Mouse (Mus musculus): ENCODE data around the gene Gm33543.

Gene Gm33543

DNA sequence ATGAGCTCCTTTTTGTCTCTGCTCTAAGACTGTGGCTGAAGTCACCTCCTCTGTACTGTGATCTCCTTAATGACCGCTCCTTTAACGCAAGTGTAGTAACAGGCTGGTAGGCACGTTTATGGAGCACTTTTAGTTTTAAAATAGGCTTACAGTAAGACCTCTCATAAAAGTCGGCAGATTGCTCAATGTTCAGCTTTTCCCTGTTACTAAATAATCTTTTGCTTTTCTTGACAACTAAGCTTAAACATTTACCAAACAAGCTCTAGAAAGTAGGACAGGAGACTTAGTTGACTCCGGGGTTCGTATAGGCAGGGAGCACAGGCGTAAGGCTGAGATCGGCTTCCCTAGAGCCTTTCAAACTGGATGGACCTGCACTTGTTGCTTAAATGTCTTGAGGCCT lies 64.1 kb downstream of the Gm33543 start:
- no peak for DNase-seq (ENCODE audit: low read depth)

GRCm38 (mm10) chr10:95777701-95778320 lies 64.9 kb downstream of the Gm33543 start:
- no peak for DNase-seq (ENCODE audit: low read depth)

- DNase-seq (ENCODE audit: low read depth): no peak
Observed at GRCm38 (mm10) chr10:95777071-95777470, 65.7 kb downstream of the Gm33543 start.

DNA sequence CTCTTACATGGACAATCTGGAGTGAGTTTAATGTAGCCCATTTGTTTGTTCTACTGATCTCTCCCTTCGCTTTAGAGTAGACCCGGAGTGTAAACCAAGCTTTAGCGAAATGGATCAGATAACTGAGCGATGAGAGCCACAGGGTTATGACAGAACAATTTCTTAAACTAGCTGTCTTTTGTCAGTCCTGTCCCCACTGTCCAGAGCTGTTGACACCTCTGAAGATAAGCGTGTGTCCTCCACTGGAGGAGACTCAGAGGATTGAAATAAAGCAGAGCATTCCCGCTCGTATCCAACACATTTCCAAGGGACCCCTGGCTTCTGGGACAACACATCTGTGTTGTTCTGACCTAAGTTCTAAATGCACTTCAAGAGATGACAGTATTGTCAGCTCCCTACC lies 67.9 kb downstream of the Gm33543 start:
- DNase-seq (ENCODE audit: low read depth): no peak

- DNase-seq (ENCODE audit: low read depth): no peak
Observed at GRCm38 (mm10) chr10:95774001-95774628, 68.6 kb downstream of the Gm33543 start.

Measured in fibroblast of lung, adult 2 months (primary cell).